Mouse (Mus musculus) stomach, postnatal 0 days (tissue): ENCODE results near the gene Bri3. TPM values are rescaled to one million over a fixed set of nuclear protein-coding genes. Genes with fewer than 3 reads are reported as not detected.
A peak's percentile ranks its signal among the peaks of the same experiment; 100 is the strongest.

ENCODE experiments used
- ATAC-seq: fragments of 200-750 bp; cut with Nextera tagmentation; 2 replicates; pipeline ENCODE4 v1.8.0; 2017; ENCODE audit not compliant: low FRiP score, low TSS enrichment
- DNase-seq: peaks from one replicate; pipeline ENCODE4 v3.0.0-alpha.2; 2016; ENCODE audit warnings: low spot score
- H3K27ac ChIP-seq: fragments of 300-500 bp; sonication (generic); replicated peaks from 2 replicates; pipeline ENCODE4 v1.5.1; 2014; ENCODE audit warnings: mild to moderate bottlenecking, control low read depth
- H3K27me3 ChIP-seq: fragments of 300-500 bp; sonication (generic); 2 replicates; pipeline ENCODE4 v1.6.1; 2014; ENCODE audit warnings: low read length; ENCODE audit not compliant: control insufficient read depth, insufficient read depth
- H3K36me3 ChIP-seq: fragments of 300-500 bp; sonication (generic); 2 replicates; pipeline ENCODE4 v1.6.1; 2014; ENCODE audit warnings: low read length, mixed read lengths; ENCODE audit not compliant: control insufficient read depth, insufficient read depth
- H3K4me1 ChIP-seq: fragments of 300-500 bp; sonication (generic); replicated peaks from 2 replicates; pipeline ENCODE4 v1.6.1; 2014; ENCODE audit warnings: antibody characterized with exemption; ENCODE audit not compliant: control insufficient read depth, insufficient read depth
- H3K4me2 ChIP-seq: fragments of 300-500 bp; sonication (generic); replicated peaks from 2 replicates; pipeline ENCODE4 v1.6.1; 2014; ENCODE audit warnings: low read depth, mild to moderate bottlenecking, control low read depth, moderate library complexity
- H3K4me3 ChIP-seq: fragments of 300-500 bp; sonication (generic); 2 replicates; pipeline ENCODE4 v1.5.1; 2014; ENCODE audit warnings: low read depth, low read length, control low read depth
- H3K9ac ChIP-seq: fragments of 300-500 bp; sonication (generic); 2 replicates; pipeline ENCODE4 v1.6.1; 2014; ENCODE audit warnings: mild to moderate bottlenecking, low read length, control low read depth, mixed read lengths
- H3K9me3 ChIP-seq: fragments of 300-500 bp; sonication (generic); 2 replicates; pipeline ENCODE4 v1.6.1; 2016; ENCODE audit warnings: low read length; ENCODE audit not compliant: control insufficient read depth
- CTCF ChIP-seq: IDR thresholded peaks from 2 replicates; pipeline ENCODE4 v1.5.1; 2016; ENCODE audit warnings: antibody characterized with exemption, low read depth, mild to moderate bottlenecking, moderate library complexity
- EP300 ChIP-seq: optimal IDR thresholded peaks from 2 replicates; pipeline ENCODE3; 2016; ENCODE audit warnings: antibody characterized with exemption
- WGBS: fragments of 180-500 bp; shearing (Covaris S2); extraction: QIAGEN DNeasy Blood & Tissue Kit; methylation state at CpG from one replicate; pipeline ENCODE4 v1.1.7; 2014; 5-methylcytosine and 5-hydroxymethylcytosine counted together
- polyA plus RNA-seq: library from polyadenylated mRNA; unstranded; fragments of >200 nt; fragmentation: Nextera tagmentation; extraction: Ambion mirVana; gene quantifications from 2 replicates; pipeline ENCODE4 v1.2.1, GENCODE M21; 2015

Bri3 gene
- polyA plus RNA-seq, 1 experiment from 2014 or later: 197 TPM

- peaks cover 2% of the 10 kb centered on the region; the same call in 1 of the 2 replicates for H3K36me3 ChIP-seq
- 76% methylated on average over 11 of the region's 11 CpGs for WGBS
- ATAC-seq (no peak), DNase-seq (no peak)
- H3K4me1 ChIP-seq: no peaks in the 10 kb centered on the region
- no peak overlapping the region for H3K9ac ChIP-seq
- no peak overlapping the region for H3K4me3 ChIP-seq
- H3K27ac ChIP-seq: 0 out of 2 replicates have a peak overlapping the region, but pooled peaks have one; percentile 18
- H3K9me3 ChIP-seq: no peaks in the 10 kb centered on the region
- H3K27me3 ChIP-seq: no peaks in the 10 kb centered on the region
- no peak overlapping the region for H3K4me2 ChIP-seq
- TF ChIP-seq EP300 (no peak), CTCF (no peak)
Measured at GRCm38 (mm10) chr5:144282470-144283260, 38.4 kb downstream of the Bri3 start.

- Histone ChIP-seq H3K9ac (no peak overlapping the region), H3K27me3 (no peaks in the 10 kb centered on the region), H3K4me2 (no peak overlapping the region), H3K4me3 (no peak overlapping the region), H3K9me3 (no peaks in the 10 kb centered on the region), H3K36me3 (peaks cover 2% of the 10 kb centered on the region; the same call in 1 of the 2 replicates), H3K27ac (no peak overlapping the region), H3K4me1 (no peaks in the 10 kb centered on the region)
- TF ChIP-seq CTCF (no peak), EP300 (no peak)
- 25% methylated on average over 8 of the region's 8 CpGs for WGBS
- ATAC-seq (peak; percentile 71), DNase-seq (no peak)
Measured at GRCm38 (mm10) chr5:144283551-144284031, 39.4 kb downstream of the Bri3 start.

GRCm38 (mm10) chr5:144284599-144284998 is 40.4 kb downstream of the Bri3 start:
- H3K27ac ChIP-seq: no peak overlapping the region
- TF ChIP-seq EP300: no peak
- TF ChIP-seq CTCF: no peak
- WGBS: 64% methylated on average over 5 of the region's 5 CpGs
- H3K4me3 ChIP-seq: no peak overlapping the region
- H3K36me3 ChIP-seq: peaks cover 2% of the 10 kb centered on the region; the same call in 1 of the 2 replicates
- no peaks in the 10 kb centered on the region for H3K9me3 ChIP-seq
- H3K4me1 ChIP-seq: no peaks in the 10 kb centered on the region
- no peak overlapping the region for H3K4me2 ChIP-seq
- ATAC-seq (no peak), DNase-seq (no peak)
- H3K27me3 ChIP-seq: no peaks in the 10 kb centered on the region
- no peak overlapping the region for H3K9ac ChIP-seq

- Histone ChIP-seq H3K27me3 (no peaks in the 10 kb centered on the region), H3K4me3 (no peak overlapping the region), H3K4me1 (no peaks in the 10 kb centered on the region), H3K9me3 (no peaks in the 10 kb centered on the region), H3K27ac (no peak overlapping the region), H3K36me3 (0 out of 2 replicates have a peak, but pooled peaks cover 2% of the 10 kb centered on the region), H3K4me2 (no peak overlapping the region), H3K9ac (no peak overlapping the region)
- no peak for DNase-seq
- TF ChIP-seq EP300 (no peak), CTCF (no peak)
- ATAC-seq: no peak
- 71% methylated on average over 9 of the region's 9 CpGs for WGBS
Measured at GRCm38 (mm10) chr5:144286591-144287266, 42.5 kb downstream of the Bri3 start.

- H3K9me3 ChIP-seq: no peaks in the 10 kb centered on the region
- H3K4me2 ChIP-seq: no peak overlapping the region
- ATAC-seq (peak; percentile 17; the same call in 1 of the 2 replicates), DNase-seq (no peak)
- no peak overlapping the region for H3K9ac ChIP-seq
- no peak overlapping the region for H3K4me3 ChIP-seq
- H3K4me1 ChIP-seq: no peaks in the 10 kb centered on the region
- 79% methylated on average over 3 of the region's 3 CpGs for WGBS
- no peaks in the 10 kb centered on the region for H3K36me3 ChIP-seq
- H3K27me3 ChIP-seq: no peaks in the 10 kb centered on the region
- TF ChIP-seq CTCF: no peak
- TF ChIP-seq EP300: no peak
- H3K27ac ChIP-seq: 0 out of 2 replicates have a peak overlapping the region, but pooled peaks have one; percentile 0
Measured at GRCm38 (mm10) chr5:144287267-144287820, 43.1 kb downstream of the Bri3 start.
